Mouse (Mus musculus) right cerebral cortex, postnatal 14 days (tissue): ENCODE measurements around the gene Eid1.
A peak's percentile ranks its signal among the peaks of the same experiment; 100 is the strongest.

Source experiments
- DNase-seq: peaks from one replicate; pipeline ENCODE4 v3.0.0; 2022

Gene Eid1

GRCm38 (mm10) chr2:125672957-125673631, at the start of gene Eid1:
Gene Eid1 (plus strand): TSS chr2:125673095.
- peak; percentile 91 for DNase-seq

- no peak for DNase-seq
These were observed 49.7 kb upstream of the Eid1 start for GRCm38 (mm10) chr2:125623211-125623610.

GRCm38 (mm10) chr2:125624127-125624685, 48.7 kb upstream of the Eid1 start:
- no peak for DNase-seq

- peak; percentile 95 for DNase-seq
These were observed 48.0 kb upstream of the Eid1 start, which contains the start of gene Cep152 for GRCm38 (mm10) chr2:125624837-125625351. Gene Cep152 (minus strand): TSS chr2:125625113.

GRCm38 (mm10) chr2:125626536-125626935, 46.4 kb upstream of the Eid1 start:
- DNase-seq, result no peak

GRCm38 (mm10) chr2:125628487-125628886, 44.4 kb upstream of the Eid1 start:
- DNase-seq, result no peak

- DNase-seq, result no peak
These were observed 42.9 kb upstream of the Eid1 start for GRCm38 (mm10) chr2:125630010-125630409.

- no peak for DNase-seq
These were observed 35.6 kb upstream of the Eid1 start for GRCm38 (mm10) chr2:125637331-125637730.

- DNase-seq, result no peak
These were observed 28.0 kb upstream of the Eid1 start for GRCm38 (mm10) chr2:125644912-125645311.

GRCm38 (mm10) chr2:125650038-125650437, 22.9 kb upstream of the Eid1 start:
- no peak for DNase-seq

- no peak for DNase-seq
These were observed 22.0 kb upstream of the Eid1 start for GRCm38 (mm10) chr2:125650742-125651352.

GRCm38 (mm10) chr2:125651563-125651962, 21.3 kb upstream of the Eid1 start:
- no peak for DNase-seq

GRCm38 (mm10) chr2:125653286-125653685, 19.6 kb upstream of the Eid1 start:
- DNase-seq, result no peak

- DNase-seq, result no peak
These were observed 17.5 kb upstream of the Eid1 start for GRCm38 (mm10) chr2:125655391-125655790.

GRCm38 (mm10) chr2:125659823-125660536, 12.9 kb upstream of the Eid1 start:
- DNase-seq, result peak; percentile 54

- no peak for DNase-seq
These were observed 12.3 kb upstream of the Eid1 start for GRCm38 (mm10) chr2:125660537-125661130.

- no peak for DNase-seq
These were observed 11.7 kb upstream of the Eid1 start for GRCm38 (mm10) chr2:125661156-125661555.

- no peak for DNase-seq
These were observed 10.4 kb upstream of the Eid1 start for GRCm38 (mm10) chr2:125662517-125662916.

GRCm38 (mm10) chr2:125665213-125665612, 7.7 kb upstream of the Eid1 start:
- DNase-seq, result no peak

GRCm38 (mm10) chr2:125665909-125666308, 7.0 kb upstream of the Eid1 start:
- no peak for DNase-seq

- no peak for DNase-seq
These were observed 6.2 kb upstream of the Eid1 start for GRCm38 (mm10) chr2:125666668-125667067.

GRCm38 (mm10) chr2:125667184-125667583, 5.7 kb upstream of the Eid1 start:
- DNase-seq, result no peak

GRCm38 (mm10) chr2:125667721-125668120, 5.2 kb upstream of the Eid1 start:
- no peak for DNase-seq
